Mouse (Mus musculus) cerebellum, adult 2 months (tissue): ENCODE data around the gene Spint2.

Experiments used
- CTCF ChIP-seq: fragments of 200-500 bp; IDR thresholded peaks from 2 replicates; pipeline ENCODE4 v1.5.1; 2011; ENCODE audit warnings: low read depth, mild to moderate bottlenecking, control low read depth, low read length, moderate library complexity, borderline replicate concordance; ENCODE audit not compliant: insufficient read depth
- POLR2A ChIP-seq: fragments of 200-500 bp; IDR thresholded peaks from 2 replicates; pipeline ENCODE4 v1.6.1; 2011; ENCODE audit warnings: low read length, control low read depth, borderline replicate concordance; ENCODE audit not compliant: insufficient read depth

GRCm38 (mm10) chr7:29246015-29246414 lies 35.7 kb downstream of the Spint2 start:
- TF ChIP-seq POLR2A (no peak), CTCF (no peak)
